Mouse (Mus musculus): ENCODE data around the gene Mpnd. TPM values are rescaled to one million over a fixed set of nuclear protein-coding genes. Genes with fewer than 3 reads are reported as not detected.

Gene Mpnd
- total RNA-seq (2021) = 10 to 100 TPM; 31.6 to 36.9 TPM
- long read RNA-seq, experiment 1, transcript Mpnd-204 (13 exons, 1,701 nt) = major isoform, 63 of 74 reads
- long read RNA-seq, experiment 1, partial matches to known transcripts = 7 of 74 reads
- long read RNA-seq, experiment 1, other reads (novel, unspliced or antisense) = 4 of 74 reads
- long read RNA-seq, experiment 2, transcript Mpnd-204 (13 exons, 1,701 nt) = major isoform, 62 of 72 reads
- long read RNA-seq, experiment 2, partial matches to known transcripts = 8 of 72 reads
- long read RNA-seq, experiment 2, other reads (novel, unspliced or antisense) = 2 of 72 reads

DNA sequence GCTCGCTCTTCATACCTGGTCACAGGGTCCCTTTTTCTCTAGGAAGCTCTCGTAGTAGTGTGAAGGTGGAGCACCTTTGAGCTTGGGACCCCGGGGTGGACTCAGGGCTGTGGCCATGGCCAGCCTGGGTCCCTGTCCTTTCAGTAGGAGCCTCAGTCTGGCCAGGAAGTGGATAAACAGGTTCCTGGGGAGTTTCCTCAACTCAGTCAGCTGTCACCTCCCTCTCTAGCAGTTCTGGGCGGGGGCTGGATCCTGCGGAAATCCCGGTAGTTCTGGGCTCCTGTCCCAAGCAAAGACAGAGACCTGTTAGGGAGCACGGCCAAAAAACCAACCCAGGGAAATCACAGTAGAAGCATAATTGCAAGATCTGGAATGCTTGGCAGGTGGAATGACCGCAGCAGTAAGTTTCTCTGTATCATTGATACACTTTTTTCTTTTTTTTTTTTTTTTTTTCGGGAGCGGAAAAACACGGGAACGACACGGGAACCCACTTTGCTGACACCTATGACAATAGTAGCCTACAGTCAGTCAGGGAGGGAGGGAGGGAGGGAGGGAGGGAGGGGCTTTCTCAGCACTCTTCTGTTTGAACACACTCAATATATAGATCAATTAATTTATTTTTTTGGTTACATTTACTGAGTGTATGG lies at the start of gene Mpnd, which contains the start of gene Stap2:
TSS of gene Mpnd (plus strand) at position 297 of the 647 bp plus-strand sequence.
TSS of gene Stap2 (minus strand) at position 170 of the 647 bp plus-strand sequence.
- DNase-seq = no peak

DNA sequence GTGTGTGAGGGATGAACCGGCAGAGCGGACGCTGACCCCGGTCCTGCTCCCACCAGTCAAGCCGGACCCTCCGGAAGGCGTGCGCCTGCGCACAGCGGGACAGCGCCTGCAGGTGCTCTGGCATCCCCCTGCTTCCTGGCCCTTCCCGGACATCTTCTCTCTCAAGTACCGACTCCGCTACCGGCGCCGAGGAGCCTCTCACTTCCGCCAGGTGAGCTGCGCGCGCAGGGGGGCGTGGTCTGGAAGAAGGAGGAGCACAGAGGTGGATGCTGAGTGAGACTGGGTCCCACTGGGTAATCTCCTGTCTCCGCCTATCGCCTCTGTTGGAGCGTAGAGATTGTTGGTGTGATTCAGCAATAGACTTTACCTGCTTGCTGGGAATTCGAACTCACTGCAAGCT lies 49.4 kb upstream of the Mpnd start:
- no peak for DNase-seq

DNA sequence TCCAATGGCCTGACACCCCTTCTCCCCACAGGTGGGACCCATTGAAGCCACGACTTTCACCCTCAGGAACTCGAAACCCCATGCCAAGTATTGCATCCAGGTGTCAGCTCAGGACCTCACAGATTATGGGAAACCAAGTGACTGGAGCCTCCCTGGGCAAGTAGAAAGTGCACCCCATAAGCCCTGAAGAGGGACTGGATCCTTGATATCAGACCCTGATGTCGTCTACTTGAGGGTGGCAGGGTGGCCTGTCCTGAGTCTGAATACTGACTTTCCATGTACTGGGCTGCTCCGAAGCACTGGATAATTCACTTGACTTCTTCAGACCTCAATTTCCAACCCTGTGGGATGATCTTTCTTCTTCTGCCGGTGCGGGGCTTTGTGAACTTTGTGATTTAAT lies 48.9 kb upstream of the Mpnd start:
- no peak for DNase-seq

DNA sequence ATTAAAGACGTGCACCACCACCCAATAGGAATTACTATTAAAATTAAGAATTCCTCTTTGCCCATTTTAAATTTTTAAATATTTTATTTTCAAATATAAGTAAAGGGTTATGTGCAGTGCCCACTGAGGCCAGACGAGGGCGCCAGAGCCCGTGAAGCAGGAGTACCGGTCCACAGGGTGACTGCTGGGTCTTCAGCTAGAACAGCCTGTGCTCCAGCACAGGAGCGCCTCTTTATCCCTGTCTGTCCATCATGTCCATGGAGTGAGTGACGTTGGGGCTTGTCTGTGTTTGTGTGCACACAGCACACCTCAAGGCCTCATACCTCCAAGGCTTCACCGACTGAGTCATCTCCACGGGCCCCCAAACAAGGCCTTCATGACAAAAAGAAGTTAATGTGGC lies 48.3 kb upstream of the Mpnd start:
- peak; percentile 84 for DNase-seq

DNA sequence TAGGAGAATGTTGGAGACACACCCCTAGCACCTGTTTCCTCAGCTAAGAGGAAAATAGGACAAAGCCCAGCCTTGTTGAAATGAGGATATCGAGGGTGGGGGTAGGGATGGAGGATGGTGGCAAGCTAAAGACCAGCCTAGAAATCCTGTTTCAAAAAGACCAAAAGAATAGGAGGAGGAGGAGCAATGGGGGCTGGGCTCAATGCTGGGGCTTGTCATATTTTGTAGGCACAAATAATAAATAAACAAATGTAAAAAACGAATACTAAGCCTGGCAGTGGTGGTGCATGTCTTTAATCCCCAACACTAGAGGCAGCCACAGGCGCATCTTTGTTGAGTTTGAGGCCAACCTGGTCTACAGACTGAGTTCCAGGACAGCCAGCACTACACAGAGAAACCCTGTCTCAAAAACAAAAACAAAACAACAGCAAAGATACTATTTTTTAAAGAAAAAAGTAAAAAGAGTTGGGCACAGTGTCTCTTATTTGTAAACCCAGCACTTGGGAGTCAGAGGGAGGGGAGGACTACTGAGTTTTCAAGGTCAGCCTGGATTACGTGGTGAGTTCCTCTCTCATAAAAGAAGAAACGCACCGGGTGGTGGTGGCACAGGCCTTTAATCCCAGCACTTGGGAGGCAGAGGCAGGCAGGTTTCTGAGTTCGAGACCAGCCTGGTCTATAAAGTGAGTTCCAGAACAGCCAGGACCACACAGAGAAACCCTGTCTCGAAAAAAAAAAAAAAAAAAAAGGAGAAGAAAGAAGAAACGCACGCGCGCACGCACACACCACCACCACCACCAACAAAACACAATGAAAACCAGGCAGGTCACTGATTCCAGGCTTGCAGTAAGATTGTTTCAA lies 47.6 kb upstream of the Mpnd start:
- no peak for DNase-seq

DNA sequence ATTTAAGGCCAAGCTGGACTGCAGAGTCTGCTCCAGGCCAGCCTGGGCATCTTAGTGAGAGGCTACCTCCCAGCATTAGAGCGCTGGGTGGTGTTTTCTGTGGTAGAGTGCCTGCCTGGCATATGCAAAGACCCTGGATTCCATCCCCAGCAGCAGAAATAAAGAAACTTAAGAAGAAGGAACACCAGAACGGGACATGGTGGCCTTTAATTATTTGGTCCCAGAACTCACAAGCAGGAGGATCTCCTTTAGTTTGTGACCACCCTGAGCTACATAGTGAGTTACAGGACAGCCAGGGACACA lies 47.0 kb upstream of the Mpnd start:
- no peak for DNase-seq

DNA sequence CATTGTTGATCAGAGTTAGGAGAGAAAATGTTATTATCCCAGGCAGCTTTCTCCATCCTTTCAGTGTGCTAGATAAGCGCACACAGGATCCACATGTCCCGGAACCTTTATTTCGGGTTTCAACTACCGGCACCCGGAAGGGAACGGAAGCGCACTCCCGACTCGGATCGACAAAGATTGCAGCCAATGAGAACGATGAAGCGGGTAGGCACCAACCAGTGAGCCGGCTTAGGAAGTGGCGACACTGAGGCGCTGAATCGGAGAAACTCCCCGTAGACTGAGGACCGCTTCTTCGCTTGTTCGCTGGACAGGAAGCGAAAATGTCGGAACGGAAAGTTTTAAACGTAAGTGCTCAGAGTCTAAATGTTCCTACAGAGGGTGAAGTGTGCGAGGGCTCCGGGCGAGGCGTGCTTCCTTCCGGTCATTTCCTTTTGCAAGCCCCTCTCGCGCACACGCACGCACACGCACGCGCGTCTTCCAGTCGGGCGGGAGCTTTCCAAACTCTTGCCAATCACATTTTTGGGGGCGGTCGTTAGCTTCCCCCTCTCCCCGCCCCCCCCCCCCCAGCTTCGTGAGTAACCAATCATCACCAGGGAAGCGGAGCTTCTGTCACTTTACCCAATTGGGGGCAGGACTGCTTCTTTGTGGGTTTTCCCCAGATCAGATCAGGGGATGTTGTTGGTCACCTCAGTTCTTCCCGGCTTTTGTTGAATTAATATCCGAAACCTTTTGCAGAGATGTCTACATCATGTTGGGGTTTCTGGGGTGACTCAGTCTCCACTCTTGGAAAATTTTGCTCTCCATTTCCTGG lies 46.4 kb upstream of the Mpnd start, which contains the start of gene Yju2:
TSS of gene Yju2 (plus strand) at position 182 of the 811 bp plus-strand sequence.
- DNase-seq = peak; percentile 86

DNA sequence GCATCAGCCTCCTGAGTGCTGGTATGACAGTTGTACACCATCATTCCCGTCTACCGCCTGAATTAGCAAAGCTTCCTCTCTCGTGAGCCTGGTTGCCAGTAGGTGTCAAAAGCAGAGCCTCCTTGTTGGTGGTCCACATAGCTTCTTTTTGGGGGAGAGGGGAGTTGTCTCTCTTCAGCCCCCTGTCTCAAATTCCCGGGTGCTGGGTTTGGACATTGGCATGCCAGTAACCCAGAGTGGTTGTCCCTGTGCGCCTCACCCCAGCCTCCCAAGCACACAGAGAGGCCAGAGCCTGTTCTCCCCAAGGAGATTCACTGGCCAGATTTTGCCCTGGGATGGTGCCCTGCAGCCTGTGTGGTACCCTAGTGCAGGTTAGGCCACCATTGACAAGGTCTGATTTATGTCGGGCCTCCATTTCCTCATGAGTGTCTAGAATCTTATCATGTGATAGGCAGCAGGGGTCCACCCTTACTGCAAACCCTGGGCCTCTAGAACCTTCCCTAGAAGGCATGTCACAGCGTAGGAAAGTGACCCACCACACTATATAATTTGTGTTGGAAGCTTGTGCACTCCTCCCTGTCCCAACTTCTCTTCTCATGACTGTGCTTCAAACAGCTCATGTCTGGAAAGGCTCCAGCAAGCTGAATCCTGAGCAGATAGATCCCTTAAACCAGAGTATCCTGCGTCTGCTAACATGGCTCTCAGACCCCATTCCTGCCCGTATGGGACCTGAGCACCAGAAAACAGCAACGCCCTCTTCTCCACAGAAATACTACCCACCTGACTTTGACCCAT lies 45.4 kb upstream of the Mpnd start:
- DNase-seq = no peak

DNA sequence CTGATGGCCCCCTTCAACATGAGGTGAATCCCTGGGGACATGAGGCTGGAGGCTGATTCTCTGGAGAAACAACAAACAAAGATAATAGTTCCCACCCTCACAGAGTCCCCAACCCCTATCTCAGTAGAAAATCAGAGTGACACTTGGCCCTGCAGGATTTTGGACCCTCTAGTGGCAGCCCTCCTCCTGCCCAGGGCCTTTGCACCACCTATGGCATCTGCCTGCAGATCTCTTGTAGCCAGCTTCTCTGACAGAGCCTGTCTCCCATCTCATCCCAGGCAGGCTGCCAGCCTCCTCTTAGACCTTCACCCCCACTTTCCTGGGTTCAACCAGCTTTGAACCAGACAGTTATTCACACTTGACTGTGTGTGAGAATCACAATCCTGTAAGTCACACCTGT lies 44.7 kb upstream of the Mpnd start:
- DNase-seq = no peak

DNA sequence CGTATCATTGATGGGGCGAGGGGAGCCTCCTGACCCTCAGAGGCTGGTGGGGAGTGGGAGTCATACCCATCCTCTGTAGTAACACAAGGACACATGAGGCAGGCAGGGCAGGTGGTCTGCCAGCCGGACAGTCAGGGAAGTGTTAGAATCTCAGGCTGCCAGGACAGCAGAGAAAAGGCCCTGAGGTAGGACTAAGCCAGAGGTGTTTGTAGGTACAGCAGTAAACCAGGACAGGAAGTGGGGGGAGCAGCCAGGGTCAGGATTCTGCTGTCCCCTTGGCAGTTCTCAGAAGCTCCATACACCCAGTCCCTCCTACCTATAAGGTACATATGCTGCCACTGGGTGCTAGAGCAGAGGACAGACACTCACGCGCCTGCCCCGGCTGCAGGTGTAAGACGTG lies 43.9 kb upstream of the Mpnd start:
- DNase-seq = no peak

DNA sequence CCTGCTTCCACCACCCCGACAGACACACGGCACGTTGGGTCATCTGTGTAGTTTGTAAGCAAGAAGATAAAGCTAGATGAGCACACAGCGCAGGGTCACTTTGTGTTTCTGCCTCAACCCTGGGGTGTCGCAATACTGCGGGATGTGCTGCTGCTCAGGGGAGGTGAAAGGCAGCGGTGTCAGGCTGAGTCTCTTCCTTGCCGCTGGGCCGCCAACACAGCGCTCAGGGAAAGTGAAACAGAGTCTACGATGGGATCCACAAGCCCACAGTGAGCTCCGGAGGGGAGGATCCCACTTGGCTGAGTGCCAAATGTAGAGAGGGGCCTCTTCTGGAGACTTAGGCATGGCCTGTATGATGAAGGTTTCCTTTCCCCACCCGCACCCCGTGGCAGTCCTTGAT lies 42.3 kb upstream of the Mpnd start:
- DNase-seq = no peak

DNA sequence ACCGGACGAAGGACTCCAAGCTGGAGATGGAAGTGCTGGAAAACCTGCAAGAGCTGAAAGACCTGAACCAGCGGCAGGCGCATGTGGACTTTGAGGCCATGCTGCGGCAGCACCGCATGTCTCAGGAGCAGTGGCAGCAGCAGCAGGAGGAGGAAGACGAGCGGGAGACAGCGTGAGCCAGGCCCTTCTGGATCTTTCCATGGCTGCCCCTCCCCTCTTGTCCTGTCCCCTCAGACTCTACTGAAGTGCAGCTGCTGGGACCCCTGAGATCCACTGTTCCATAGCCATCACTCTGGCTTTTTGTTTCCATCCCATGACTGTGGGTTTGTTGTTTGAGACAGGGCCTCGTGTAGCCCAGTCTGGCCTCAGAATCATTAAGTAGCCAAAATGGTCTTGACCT lies 41.0 kb upstream of the Mpnd start:
- no peak for DNase-seq

DNA sequence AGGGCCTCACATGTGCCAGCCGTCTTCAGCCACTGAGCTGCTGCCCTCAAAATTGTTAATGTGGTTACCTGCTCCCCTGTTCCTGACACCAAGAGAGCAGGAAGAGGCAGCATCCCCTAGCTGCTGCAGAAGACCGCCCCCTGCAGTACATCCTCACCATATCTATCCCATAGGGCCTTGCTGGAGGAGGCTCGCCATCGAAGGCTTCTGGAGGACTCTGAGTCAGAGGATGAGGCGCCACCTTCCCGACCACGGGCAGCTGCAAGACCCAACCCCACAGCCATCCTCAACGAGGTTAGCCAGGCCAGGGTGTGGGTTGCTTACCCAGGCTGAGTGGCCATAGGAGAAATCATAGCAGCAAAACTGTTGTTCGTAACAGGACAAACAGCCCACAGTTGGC lies 40.5 kb upstream of the Mpnd start:
- DNase-seq = no peak

DNA sequence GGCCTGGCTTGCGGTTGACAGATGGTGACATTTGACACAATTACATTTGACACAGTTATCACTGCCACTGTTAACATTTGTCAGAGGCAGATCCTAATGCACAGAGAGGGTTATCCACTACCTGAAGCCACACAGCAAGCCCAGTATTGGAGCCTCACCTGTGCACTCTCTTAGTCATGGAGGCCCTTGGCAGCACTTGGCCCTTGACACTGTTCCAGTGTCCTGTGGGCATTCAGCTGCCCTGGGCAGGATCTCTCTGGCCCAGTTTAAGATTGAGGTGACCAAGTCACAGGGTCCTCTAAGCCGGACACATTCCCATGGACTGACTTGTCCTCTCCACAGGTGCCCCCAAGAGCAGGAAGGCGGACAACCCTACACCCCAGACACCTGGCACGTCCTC lies 38.3 kb upstream of the Mpnd start:
- no peak for DNase-seq

DNA sequence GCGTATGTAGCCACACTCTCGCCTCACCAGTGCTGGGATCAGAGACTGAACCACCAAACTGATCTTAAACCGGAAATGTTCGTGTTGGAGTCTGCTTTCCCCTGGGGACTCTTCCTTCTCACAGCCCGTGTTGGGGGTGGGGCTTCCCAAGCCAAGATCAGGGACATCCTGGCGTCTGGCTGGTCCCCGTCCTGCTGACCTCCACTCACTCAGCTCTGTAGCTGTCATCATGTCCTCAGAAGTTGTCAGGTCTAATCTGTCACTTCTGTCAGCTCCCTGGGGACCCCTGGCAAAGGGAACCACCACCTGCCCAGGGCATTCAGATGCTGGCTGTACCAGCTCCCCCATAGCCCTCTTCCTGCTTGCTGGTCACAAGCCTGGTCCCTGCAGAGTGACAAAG lies 37.3 kb upstream of the Mpnd start:
- no peak for DNase-seq

DNA sequence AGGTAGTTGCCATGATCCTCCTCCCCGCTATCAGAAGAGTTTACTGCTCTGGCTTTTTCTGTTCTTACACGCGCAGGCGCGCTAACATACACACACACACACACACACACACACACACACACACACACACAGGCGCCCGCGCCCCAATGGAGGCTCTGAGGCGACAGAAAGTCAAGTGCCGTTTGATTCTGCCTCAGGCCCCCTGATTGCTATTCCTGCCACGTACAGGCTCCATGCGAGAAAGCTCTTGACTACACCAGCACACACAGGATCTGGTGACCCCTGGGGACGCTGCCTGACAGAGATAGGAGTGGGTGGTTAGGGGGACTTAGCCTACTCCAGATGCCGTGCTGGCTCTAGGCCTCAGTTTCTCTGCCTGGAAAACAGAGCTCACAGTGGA lies 36.0 kb upstream of the Mpnd start:
- no peak for DNase-seq

DNA sequence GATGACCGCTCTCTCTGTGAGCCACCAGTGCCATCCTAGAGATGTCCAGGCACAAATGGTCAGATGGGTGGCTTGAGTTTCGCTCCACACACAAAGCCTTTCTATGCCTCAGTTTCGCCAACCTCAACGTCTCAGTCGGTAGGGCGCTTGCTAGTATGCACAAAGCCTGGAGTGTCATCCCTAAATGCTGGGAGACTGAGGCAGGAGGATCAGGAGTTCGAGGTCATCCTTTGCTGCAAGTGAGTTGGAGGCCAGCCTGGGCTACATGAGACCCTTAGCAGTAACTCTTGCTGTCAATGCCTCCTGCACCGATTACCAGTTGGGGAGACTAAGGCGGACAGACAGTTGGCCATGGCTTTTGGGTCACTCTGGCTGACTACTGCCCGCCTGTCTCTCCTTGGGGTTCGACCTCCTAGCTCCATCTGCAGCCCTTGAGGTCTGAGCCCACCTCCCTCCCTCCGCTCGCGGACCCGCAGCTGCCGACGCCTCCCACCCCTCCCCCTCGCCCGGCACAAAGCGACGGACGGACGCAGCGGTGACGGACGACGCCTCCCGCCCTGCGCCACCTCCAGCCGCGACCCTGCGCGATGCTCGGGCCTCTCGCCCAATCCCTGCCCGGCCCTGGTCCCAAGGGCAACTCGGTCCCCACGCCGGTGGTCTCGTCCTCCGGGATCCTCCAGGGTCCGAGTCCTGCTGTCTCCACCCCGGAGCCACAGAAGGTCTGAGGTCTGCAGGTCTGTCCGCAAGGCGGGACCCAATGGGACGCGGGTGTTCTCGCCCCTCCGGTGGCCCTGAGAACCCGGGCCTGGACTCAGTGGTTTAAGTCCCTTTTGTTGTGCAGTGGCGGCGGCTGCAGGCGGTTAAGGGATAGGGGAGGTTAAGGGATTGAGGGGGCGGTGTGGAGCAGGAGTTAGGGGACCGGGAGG lies 35.3 kb upstream of the Mpnd start, which contains the start of gene Shd:
TSS of gene Shd (plus strand) at position 502 of the 926 bp plus-strand sequence.
- DNase-seq = peak; percentile 40

DNA sequence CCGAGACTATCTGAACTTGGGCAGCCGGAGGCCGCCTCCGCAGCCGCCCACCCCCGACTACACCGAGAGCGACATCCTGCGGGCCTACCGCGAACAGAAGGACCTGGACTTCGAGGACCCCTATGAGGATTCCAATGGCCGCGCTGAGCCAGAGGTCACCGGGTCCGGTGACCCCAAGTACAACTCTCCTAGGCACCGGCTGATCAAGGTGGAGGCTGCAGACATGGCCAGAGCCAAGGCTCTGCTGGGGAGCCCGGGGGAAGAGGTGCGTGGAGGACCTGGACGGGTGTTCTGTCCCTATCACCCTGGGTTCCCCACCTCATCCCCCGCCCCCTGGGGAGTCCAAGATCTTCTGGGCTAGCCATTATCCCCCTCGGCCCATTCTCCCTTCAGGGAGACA lies 34.1 kb upstream of the Mpnd start:
- DNase-seq = no peak

DNA sequence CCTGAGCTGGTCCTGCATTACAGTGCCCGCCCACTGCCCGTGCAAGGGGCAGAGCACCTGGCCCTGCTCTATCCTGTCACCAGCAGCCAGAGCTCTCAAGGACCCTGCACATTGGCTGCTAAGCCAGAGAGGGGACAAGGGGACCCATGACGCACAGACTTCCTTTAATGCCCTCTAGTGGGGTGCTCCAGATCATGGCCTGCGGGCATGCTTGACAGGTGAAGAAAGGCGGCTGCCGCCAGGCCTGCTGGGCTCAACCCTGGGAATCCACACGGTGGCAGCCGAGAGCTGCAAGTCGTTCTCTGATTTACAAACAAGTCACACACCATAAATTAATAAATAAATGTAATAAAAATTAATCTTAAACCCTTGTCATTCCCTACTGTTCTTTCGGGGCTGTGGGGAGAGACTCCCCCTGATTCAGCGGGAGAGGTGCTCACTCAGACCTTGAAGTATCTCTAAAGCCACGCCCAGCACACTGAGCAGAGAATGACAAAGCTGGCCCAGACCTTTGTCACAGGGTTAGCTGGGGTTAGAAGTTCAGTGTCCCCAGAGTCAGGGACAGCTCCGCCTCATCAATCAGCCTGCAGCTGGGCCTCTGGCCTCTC lies 29.2 kb upstream of the Mpnd start:
- peak; percentile 82 for DNase-seq

DNA sequence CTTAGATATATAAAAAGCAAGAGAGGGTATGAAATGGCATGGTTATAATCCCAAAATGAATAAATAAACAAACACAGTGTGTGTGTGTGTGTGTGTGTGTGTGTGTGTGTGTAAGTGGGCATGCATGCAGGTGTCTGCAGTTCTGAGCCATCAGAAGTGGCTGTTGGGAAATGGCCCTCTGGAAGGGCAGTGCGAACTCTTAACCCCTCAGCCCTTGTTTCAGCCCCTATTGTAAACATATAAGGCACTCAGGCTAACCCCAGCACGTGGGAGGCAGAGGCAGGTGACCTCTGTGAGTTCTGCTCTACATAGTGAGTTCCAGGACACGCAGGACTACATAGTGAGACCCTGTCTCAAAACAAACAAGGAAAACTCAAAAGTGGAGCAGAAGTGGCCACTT lies 28.2 kb upstream of the Mpnd start:
- DNase-seq = no peak

Measured in gastrocnemius, postnatal 10 days (tissue).